Mouse (Mus musculus) monocyte, adult 5-6 weeks (primary cell): Measurements from ENCODE around the gene Pik3c2g. TPM values are rescaled to one million over a fixed set of nuclear protein-coding genes. Genes with fewer than 3 reads are reported as not detected.

Experiments used
- ATAC-seq: fragments of 153-309, 156-312 bp; replicated peaks from 2 replicates; pipeline ENCODE4 v1.8.0; 2017; ENCODE audit warnings: mild to moderate bottlenecking; ENCODE audit not compliant: low TSS enrichment, insufficient number of reproducible peaks, severe bottlenecking, poor library complexity, low FRiP score
- total RNA-seq: library from RNA; stranded (forward); fragments of 200-1000, 200-491, 200-594 nt; gene quantifications from 3 replicates; pipeline ENCODE4 v1.2.3, GENCODE M21; 2017

The Pik3c2g gene
- not detected in 3 replicates for total RNA-seq

DNA sequence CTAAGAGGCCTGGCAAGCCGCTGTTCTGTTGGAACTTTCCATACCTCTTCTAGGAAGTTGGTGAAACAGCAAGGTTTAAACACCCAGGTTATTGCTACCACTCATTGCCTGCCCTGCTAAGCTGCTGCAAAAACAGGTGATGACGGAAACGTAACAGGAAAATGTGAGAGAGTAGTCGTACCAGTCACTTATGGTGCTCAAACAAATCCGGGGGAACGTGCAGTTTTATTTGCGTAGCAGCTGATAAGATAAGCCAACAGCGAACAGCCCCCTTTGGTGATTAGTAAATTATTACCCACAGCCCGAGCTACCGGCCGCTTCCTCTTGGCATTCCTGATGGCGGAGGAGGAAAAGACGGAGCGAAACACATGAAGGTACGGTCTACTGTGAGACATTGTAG, at the start of gene Pik3c2g:
Gene Pik3c2g, plus strand, starts transcription at position 330 of the 400 bp plus-strand sequence.
- ATAC-seq = no peak

DNA sequence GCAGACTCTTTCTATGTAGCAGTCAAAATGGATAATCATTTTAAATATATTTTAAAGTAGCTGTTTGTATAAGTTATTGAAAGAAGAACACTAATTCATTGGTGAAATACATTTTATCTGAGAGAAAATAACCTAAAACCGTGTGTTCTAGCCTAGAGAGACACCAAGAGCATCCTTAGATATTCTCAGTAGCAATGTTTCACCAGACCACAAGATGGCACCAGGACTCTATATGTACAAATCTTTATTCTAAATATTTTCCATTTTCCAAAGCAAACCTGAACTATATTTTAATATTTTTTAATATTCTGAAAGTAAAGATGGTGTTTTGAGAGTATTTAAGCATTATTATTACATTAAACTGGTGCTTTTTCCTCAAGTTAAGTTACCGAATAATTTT, 48.6 kb upstream of the Pik3c2g start:
- no peak for ATAC-seq

DNA sequence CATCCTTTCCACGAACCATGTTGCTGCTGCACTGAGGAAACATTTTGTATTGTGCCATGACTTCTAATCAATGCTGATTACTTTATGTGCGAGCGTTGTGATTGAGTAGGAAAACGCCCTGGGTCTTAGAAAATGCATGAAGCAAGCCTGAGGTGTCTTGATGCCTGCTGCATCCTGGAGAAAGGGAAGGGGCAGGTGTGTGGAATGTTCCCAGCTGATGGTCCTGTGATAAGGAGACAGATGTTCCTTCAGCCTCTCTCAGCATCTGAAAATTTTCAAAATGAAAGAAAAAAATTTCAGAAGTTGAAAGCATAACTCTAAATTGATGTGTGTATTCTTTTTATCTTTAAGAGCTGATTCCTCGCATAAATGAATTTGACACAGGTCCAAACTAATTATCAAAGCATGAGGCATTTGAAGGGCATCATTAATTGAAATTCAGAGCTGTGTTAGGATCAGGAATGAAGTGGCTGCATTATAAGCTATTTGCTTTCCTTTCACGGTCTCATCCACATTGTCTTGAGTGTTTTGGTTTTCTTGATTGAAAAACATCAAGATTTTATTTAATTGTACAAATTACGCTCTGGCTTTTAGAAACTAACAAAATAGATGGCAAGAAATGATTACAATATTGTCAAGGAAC, 31.4 kb upstream of the Pik3c2g start:
- no peak for ATAC-seq

DNA sequence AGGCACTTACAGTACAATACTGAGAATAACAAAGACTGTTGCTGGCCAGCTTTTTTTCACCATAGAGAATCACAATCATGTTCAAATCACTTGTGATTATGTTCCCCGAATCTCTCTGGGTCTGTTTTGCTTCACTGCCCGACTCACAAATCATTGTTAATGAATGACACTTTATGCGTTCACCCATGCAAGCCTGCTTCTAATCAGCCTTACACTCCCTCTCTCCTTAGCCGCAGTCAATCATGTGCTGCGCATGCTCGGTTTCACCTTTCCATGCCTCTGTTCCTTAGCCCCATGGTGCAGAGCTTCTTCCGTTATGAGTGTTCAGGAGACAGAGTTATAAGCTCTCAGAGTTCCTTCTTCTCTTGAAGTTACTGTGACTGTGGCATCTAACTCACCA, 17.8 kb upstream of the Pik3c2g start:
- no peak for ATAC-seq

DNA sequence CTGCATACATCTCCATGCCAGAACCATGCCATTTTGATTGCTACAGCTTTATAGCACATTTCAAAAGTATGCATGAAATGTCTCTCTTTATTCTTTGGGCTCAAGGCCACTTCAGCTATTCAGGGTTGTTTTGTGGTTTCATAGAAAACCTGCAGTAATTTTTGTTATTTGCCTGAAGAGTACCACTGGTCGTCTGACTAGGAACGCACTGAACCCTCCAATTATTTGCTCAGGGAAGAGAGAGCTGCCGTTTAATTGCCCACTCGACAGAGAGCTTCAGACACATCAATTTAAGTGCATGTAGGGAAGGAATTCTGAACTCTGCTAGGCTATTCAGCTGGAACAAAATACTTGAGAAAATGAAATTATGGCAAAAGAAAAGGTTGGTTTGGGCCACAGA, 11.2 kb upstream of the Pik3c2g start:
- no peak for ATAC-seq

DNA sequence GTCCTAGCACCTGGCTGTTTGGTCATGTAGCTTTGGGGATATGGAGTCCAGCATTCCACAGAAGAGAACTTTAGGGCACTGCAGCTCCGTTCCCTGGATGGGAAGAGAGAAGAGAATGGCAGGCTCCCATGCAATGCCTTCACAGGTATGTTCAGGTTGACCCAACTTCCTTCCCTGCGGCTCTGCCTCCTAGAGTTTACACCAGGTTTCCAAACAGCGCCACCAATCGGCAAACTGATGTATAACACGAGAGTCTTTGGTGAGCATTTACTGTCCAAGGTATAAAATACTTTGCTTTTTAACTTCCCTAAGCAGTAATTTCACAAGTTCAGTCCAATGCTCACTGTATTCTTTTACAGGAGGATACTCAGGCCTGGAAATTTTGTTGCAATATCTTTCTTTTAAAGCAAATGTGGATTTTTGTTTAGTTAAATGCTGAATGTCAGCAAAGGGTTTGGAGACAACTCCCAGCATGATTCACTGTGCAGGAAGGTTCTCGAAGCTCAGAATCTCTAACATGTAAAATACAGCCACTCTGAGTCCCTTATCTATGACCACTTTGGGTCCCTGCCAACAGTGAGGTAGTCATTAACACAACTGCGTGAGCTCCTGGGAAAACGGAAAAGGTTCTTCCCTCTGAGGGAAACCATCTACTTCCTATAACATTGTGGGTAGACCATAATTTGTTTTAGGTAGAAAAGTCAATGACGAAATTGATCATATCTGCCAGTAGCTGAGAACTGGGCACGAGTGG, 10.6 kb upstream of the Pik3c2g start:
- ATAC-seq = no peak

DNA sequence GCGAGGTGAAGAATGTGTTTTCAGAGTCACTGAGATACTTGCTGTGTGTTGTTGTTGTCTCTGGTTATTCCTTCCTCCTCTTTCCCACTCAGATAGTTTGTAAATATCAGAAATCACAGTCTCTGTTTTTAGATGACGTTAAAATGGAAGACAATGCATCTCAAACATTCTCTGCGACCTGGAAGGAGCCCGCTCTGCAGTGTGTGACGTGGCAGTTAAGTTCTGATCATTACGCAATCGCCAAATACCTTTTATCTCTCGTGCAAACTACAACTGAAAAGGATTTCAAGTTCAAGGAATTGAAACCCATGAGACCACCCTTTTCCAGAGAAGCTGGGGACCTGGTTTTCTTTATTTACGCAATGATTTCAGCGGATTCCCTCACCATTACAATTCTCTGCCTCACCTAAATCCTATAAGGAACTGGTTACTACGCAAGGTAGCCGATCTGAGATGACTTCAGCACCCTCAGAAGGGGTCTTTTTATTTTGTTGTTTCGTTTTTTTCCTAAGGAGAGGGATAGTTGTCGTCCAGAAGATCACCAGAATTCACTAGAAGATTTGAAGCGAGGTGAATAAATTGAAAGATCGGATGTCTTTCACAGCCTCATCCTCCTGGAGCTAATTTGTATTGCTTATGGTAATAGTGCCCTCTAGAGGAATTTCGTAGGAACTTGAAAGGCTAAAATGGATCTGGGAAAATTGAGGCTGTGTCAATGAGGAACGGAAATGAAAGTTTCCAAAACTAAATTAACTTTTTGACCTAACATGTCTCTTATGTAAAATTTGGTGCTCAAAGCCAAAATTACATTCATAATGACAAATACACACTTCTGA, 9.8 kb upstream of the Pik3c2g start:
- no peak for ATAC-seq

DNA sequence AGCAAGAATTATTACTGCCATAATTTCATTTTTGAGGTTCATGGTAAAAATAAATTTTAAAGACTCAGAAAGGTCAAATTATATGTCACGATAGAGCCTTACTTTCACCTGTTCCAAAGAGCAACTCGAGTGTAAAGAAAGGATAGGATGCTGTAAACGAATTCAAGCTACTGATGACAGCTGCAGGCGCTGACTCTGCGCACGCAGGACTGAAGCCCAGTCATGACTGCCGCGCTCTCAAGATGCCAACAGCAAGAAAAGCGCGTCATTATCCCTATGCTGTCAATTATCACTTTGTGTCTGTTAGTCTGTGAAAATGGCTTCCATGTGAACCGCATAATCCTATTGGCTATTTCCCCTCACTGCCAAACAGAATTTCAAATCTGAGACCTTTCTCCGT, 457 bp downstream of the Pik3c2g start:
- ATAC-seq = no peak

DNA sequence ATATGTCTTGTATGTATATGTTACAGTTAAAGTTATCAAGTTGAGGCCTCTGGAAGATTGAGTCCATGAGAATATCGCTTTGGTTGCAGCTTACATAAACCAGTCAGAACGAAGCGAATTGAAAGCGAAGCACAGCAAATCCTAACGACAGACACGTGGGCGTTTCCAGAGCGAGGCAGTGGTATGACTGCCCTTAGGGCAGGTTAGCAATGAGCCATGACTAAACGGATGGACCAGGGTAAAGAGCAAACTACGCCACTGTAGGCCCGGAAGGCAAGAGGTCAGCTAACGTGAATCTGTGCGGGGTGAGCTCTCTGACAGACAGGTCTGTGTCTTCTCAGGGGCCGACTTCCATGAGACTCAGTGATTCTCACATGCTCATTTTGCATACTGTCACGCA, 1.4 kb downstream of the Pik3c2g start:
- ATAC-seq = no peak

DNA sequence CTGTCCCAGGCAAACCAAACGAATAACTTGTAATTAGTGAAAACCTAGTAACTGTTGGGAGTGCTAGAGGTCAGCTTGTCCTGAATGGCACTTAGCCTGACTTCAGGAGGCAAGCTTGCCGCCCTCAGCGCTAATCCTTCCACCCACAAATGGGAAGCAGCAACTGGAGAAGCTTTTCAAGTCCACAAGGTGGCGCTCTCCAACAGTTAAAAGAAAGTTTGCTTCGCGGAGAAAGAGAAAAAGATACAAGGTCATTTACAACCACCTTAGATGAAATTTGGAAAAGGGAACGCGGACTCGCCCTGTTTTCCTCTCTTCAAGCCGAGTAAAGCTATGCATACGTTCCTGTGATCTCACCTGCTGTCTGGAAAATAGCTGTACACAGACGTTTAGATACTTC, 2.3 kb downstream of the Pik3c2g start:
- ATAC-seq = no peak

DNA sequence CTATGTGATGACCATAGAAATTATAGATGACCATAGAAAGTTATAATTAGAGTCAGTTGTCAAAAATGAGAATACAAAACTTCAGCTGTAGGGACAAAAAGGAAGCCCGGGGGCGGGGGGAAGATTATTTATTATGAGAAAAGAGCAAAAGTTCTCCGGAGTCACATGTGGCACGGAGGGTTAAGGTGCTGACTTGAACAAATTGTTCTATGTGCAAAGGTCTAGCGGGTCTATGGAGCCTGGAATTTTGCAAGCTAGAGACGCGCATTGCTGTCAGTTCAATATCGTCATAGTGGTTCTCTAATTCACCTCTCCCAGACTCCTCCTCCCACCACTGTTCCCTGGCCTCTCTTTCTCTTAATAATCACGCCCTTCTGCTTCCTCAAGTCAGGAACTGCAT, 2.8 kb downstream of the Pik3c2g start:
- no peak for ATAC-seq

DNA sequence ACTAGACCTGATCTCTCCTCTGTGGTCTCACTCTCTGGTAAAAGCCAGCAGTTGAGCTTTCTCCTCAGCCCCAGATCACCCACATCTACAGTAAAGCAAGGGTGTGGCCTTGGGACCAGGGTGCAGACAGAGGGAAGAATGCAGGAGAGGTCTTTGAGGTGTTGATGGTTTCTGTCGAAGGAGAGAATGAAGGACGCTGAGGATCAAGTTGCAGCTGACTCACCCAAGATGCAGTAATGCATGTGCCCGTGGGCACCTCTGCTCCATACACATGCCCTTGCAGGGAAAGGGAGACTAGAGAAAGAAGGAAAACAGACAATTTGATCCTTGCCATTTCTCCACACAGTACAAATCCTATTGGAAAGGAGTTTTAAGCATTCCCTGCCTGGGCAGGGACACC, 5.1 kb downstream of the Pik3c2g start:
- ATAC-seq = no peak

DNA sequence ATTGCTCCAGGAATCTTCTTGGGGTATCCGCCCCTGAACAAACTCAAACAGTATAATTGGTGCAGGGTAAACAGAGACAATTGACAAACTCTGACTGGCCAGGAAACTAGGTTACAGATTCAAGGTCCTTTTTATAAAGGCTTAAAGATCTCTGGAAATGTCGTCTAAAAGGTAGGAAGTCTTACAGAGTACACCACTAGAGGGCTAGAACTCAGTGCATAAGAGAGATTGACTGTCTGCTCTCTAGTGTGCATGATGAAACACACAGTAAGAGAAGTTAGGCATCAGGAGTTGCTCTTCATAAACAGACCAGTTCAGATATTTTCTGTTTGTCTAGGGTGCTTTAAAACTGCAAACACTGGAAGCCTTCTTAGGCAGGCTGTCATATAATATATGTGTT, 9.4 kb downstream of the Pik3c2g start:
- no peak for ATAC-seq

DNA sequence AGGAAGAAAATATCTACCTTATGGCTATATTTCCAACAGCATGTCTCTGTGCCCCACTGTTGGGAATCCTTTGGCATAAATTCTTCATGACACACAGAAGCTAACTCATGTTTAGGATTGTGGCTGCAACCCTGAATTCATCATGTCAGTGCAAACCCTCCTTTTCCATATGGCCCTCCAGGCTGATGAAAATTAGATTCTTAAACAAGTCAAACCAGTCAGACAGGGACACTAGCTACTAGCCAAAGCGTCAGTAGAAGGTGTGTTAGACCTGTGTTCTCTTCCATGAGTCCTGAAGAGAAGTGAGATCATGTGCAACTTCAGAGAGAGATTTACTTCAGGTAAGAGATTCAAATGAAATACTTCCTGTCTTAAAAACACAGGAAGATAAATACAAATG, 12.2 kb downstream of the Pik3c2g start:
- ATAC-seq = no peak

DNA sequence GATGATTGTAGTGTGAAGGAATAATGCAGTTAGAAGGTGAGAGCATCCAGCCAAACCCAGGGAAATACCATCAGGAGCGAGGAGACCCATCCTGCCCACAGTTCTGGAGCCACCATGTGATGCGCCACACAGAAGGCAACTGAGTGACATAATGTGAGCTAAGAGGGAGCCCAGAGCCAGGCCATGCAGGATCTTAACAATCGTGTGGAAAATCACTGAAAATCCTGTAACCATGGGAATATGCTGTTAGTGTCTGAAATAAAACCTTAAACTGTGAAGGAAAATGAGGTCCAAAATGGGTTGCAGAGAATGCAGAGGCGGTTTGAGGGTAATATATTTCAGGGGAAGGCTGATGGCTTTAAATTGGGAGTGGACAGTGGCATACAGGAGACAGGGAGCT, 31.8 kb downstream of the Pik3c2g start:
- ATAC-seq = no peak

DNA sequence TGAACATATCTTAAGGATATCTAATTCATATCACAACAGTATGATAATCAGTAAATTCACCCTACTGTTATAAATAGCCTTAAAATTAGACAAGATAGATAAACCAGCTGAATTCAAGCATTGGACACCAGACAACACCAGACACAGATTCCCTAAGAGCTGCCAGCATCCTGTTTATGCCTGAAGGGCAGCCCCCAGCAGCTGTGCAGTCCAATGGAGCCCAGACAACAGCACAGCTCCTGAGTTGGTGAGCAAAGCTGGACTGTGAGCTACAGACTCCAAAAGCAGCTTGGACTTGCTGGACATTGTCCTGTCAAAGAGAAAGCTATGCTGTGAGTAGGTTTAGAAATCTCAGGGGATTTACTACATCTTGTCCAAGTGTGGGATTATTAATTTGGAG, 37.7 kb downstream of the Pik3c2g start:
- ATAC-seq = no peak

DNA sequence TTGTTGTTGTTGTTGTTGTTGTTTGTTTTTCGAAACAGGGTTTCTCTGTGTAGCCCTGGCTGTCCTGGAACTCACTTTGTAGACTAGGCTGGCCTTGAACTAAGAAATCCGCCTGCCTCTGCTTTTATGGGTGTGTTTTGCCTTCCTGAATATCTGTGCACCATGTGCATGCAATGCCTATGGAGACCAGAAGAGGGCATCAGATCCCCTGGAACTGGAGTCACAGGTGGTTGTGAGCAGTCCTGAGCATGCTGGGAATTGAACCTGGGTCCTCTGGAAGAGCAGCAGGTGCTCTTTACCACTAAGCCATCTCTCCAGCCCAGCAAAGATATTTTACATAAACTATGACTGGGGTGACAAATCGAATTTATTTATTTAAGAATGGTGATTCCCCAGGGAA, 47.5 kb downstream of the Pik3c2g start:
- ATAC-seq = no peak

DNA sequence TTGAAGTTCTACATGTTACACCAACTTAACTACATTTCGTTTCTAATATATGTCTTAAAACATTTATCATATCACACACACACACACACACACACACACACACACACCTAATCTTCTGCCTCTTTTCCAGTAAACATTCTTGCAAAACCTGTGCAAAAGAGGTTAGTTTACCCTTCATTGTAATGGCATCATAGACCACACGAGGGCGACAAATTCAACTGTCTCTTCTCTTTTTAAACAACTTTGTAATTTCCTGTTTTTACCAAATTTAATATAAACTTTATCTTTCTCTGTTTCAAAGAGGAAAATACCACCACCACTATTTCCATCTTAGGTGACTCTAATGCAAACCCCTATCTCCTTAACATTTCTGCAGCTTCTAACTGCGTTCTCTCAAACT, 68.4 kb downstream of the Pik3c2g start:
- ATAC-seq = no peak

DNA sequence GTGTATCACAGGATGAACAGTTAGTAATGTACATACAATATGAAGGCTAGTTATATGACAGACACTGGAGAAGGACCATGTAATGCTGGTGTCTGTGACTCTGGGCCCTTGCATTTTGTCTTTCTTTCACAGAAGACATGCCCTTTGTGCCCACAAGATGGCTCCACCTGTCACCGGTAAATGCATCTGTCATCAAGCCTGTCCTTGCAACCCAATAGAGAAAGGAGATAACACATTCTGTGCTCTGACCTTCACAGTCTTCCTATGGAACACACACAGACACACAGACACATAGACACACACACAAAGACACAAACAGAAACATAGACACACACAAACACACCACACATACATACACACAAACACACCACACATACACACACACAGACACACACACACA, 75.4 kb downstream of the Pik3c2g start:
- ATAC-seq = no peak
